Mouse (Mus musculus): ENCODE measurements around the gene Gstm1.

DNA sequence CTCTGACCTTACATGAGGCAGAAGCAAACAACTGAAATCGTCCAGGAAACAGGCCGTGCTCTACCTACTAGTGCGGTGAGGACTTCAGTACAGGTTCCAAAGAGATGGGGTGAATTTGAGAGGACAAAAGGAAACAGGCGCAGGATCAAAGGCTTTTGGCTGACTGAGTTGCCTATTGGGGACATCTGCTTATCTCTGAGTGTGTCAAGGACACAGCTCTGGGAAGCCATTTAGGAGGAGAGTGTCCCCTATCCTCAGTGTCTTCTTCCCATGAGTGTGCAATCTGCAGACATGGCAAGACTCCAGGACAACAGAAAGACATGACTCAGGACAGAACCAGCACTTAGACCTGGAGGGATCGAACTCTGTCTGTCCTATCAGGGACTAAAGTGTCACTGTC, 33.3 kb downstream of the Gstm1 start:
- TF ChIP-seq POLR2AphosphoS5 (IDR thresholded peaks at IDR 0.05; ENCODE audit: borderline replicate concordance, low read depth, low read length) (no peak), POLR2A (IDR thresholded peaks at IDR 0.05; ENCODE audit: control insufficient read depth in 1 of 2, insufficient read depth in 1 of 2, low read depth in 1 of 2, low read length in 2 of 2, poor library complexity in 1 of 2) (no peak), ZKSCAN1 (IDR thresholded peaks at IDR 0.05; ENCODE audit: low read depth, low read length) (no peak), RCOR1 (IDR thresholded peaks at IDR 0.05; ENCODE audit: low read depth, low read length) (no peak), NELFE (IDR thresholded peaks at IDR 0.05; ENCODE audit: low read depth, low read length) (no peak), CHD1 (IDR thresholded peaks at IDR 0.05; ENCODE audit: low read depth, low read length) (no peak), E2F4 (IDR thresholded peaks at IDR 0.05; ENCODE audit: borderline replicate concordance, low read depth, low read length) (no peak), KAT2A (conservative IDR thresholded peaks at IDR 0.05; ENCODE audit: low read depth, low read length) (no peak), CTCF (IDR thresholded peaks at IDR 0.05 in 2 of 3, conservative IDR thresholded peaks at IDR 0.05 in 1 of 3; ENCODE audit: control insufficient read depth in 1 of 3, insufficient read depth in 1 of 3, low read depth in 2 of 3, low read length in 3 of 3, poor library complexity in 1 of 3, severe bottlenecking in 1 of 3) (no peak), TAL1 (IDR thresholded peaks at IDR 0.05; ENCODE audit: low read length) (no peak), MAZ (IDR thresholded peaks at IDR 0.05; ENCODE audit: low read depth, low read length) (no peak), GATA1 (IDR thresholded peaks at IDR 0.05; ENCODE audit: low read depth, low read length) (no peak)

Data from MEL (cell line).